Mouse (Mus musculus): ENCODE results near the gene Tram1l1. TPM values are rescaled to one million over a fixed set of nuclear protein-coding genes. Genes with fewer than 3 reads are reported as not detected.
"Not testable (repeated sequence)": the region's sequence is repeated elsewhere in the genome, so short reads cannot be mapped to it uniquely, and the experiment has no call there.

Tram1l1 gene
- polyA plus RNA-seq (2015; fragmentation: Nextera tagmentation; extraction: Ambion mirVana), result 30.6 and 35.7 TPM in 2 replicates

- WGBS, result under 1% methylated on average over 53 of the region's 53 CpGs
- Histone ChIP-seq H3K4me3 (peak within 1 kb of the TSS; percentile 56), H3K9ac (replicated peaks) (peak within 1 kb of the TSS; percentile 60), H3K9me3 (no peaks in the 10 kb centered on the region), H3K4me2 (replicated peaks) (peak within 1 kb of the TSS; percentile 54), H3K27ac (replicated peaks) (peak within 1 kb of the TSS; percentile 90), H3K4me1 (peaks cover 33% of the 10 kb centered on the region), H3K36me3 (no peaks in the 10 kb centered on the region), H3K27me3 (no peaks in the 10 kb centered on the region)
- ATAC-seq (replicated peaks), result peak; percentile 99
These were observed at the start of gene Tram1l1 for GRCm38 (mm10) chr3:124320821-124321576. Gene Tram1l1, plus strand, starts transcription at chr3:124320855.

GRCm38 (mm10) chr3:124271229-124271628 is 49.4 kb upstream of the Tram1l1 start:
- Histone ChIP-seq H3K4me1 (peaks cover 10% of the 10 kb centered on the region), H3K9me3 (no peaks in the 10 kb centered on the region), H3K9ac (replicated peaks) (no peak overlapping the region), H3K27me3 (no peaks in the 10 kb centered on the region), H3K36me3 (no peaks in the 10 kb centered on the region), H3K4me3 (no peak overlapping the region), H3K27ac (replicated peaks) (no peak overlapping the region), H3K4me2 (replicated peaks) (no peak overlapping the region)
- no peak for ATAC-seq (replicated peaks)
- 21% methylated on average over 4 of the region's 4 CpGs for WGBS

GRCm38 (mm10) chr3:124271668-124272067 is 49.0 kb upstream of the Tram1l1 start:
- no peak for ATAC-seq (replicated peaks)

GRCm38 (mm10) chr3:124272465-124273089 is 48.1 kb upstream of the Tram1l1 start:
- Histone ChIP-seq H3K27me3 (no peaks in the 10 kb centered on the region), H3K4me3 (no peak overlapping the region), H3K4me2 (replicated peaks) (no peak overlapping the region), H3K36me3 (no peaks in the 10 kb centered on the region), H3K9ac (replicated peaks) (no peak overlapping the region), H3K27ac (replicated peaks) (no peak overlapping the region), H3K4me1 (peaks cover 9% of the 10 kb centered on the region), H3K9me3 (no peaks in the 10 kb centered on the region)
- 52% methylated on average over 2 of the region's 2 CpGs for WGBS
- ATAC-seq (replicated peaks), result peak; percentile 51; the same call in 1 of the 2 replicates

More at GRCm38 (mm10) chr3:124271668-124272067, 49.0 kb upstream of the Tram1l1 start:
- no peaks in the 10 kb centered on the region for H3K9me3 ChIP-seq
- H3K4me1 ChIP-seq, result peaks cover 10% of the 10 kb centered on the region
- H3K4me3 ChIP-seq, result no peak overlapping the region
- H3K27me3 ChIP-seq, result no peaks in the 10 kb centered on the region
- no peak overlapping the region for H3K9ac ChIP-seq (replicated peaks)
- no peaks in the 10 kb centered on the region for H3K36me3 ChIP-seq
- WGBS, result 53% methylated on average over 3 of the region's 3 CpGs
- H3K27ac ChIP-seq (replicated peaks), result no peak overlapping the region
- H3K4me2 ChIP-seq (replicated peaks), result no peak overlapping the region

GRCm38 (mm10) chr3:124274928-124275609 is 45.6 kb upstream of the Tram1l1 start:
- H3K9me3 ChIP-seq; H3K27ac ChIP-seq (replicated peaks); H3K4me2 ChIP-seq (replicated peaks); H3K9ac ChIP-seq (replicated peaks); H3K27me3 ChIP-seq; H3K4me3 ChIP-seq; H3K36me3 ChIP-seq; H3K4me1 ChIP-seq: not testable (repeated sequence)
- ATAC-seq (replicated peaks), result peak; percentile 65; the same call in 1 of the 2 replicates
- 10% methylated on average over 13 of the region's 13 CpGs for WGBS

GRCm38 (mm10) chr3:124288936-124289335 is 31.7 kb upstream of the Tram1l1 start:
- H3K4me3 ChIP-seq; H3K36me3 ChIP-seq; H3K27ac ChIP-seq (replicated peaks); ATAC-seq (replicated peaks); H3K4me2 ChIP-seq (replicated peaks); H3K9ac ChIP-seq (replicated peaks); H3K27me3 ChIP-seq; H3K9me3 ChIP-seq; H3K4me1 ChIP-seq: not testable (repeated sequence)
- 48% methylated on average over 7 of the region's 7 CpGs for WGBS

GRCm38 (mm10) chr3:124319254-124319653 is 1.4 kb upstream of the Tram1l1 start:
- H3K4me2 ChIP-seq (replicated peaks), result no peak overlapping the region
- no peak overlapping the region for H3K9ac ChIP-seq (replicated peaks)
- no peaks in the 10 kb centered on the region for H3K9me3 ChIP-seq
- peaks cover 30% of the 10 kb centered on the region for H3K4me1 ChIP-seq
- no peaks in the 10 kb centered on the region for H3K36me3 ChIP-seq
- H3K27ac ChIP-seq (replicated peaks), result peak overlapping the region; percentile 19; the same call in 1 of the 2 replicates
- 70% methylated on average over 4 of the region's 4 CpGs for WGBS
- H3K27me3 ChIP-seq, result no peaks in the 10 kb centered on the region
- ATAC-seq (replicated peaks), result no peak
- no peak overlapping the region for H3K4me3 ChIP-seq

- 19% methylated on average over 2 of the region's 2 CpGs for WGBS
- Histone ChIP-seq H3K27me3 (no peaks in the 10 kb centered on the region), H3K27ac (replicated peaks) (peak overlapping the region; percentile 90), H3K4me2 (replicated peaks) (peak overlapping the region; percentile 54), H3K9ac (replicated peaks) (peak overlapping the region; percentile 60), H3K4me3 (peak overlapping the region; percentile 56), H3K4me1 (peaks cover 33% of the 10 kb centered on the region), H3K9me3 (no peaks in the 10 kb centered on the region), H3K36me3 (no peaks in the 10 kb centered on the region)
- ATAC-seq (replicated peaks), result peak; percentile 61
These were observed 257 bp upstream of the Tram1l1 start for GRCm38 (mm10) chr3:124320398-124320797.

- no peak for ATAC-seq (replicated peaks)
- no peaks in the 10 kb centered on the region for H3K9me3 ChIP-seq
These were observed 25.8 kb downstream of the Tram1l1 start for GRCm38 (mm10) chr3:124346445-124346844.

GRCm38 (mm10) chr3:124357533-124357932 is 36.9 kb downstream of the Tram1l1 start:
- Histone ChIP-seq H3K4me2 (replicated peaks) (no peak overlapping the region), H3K27me3 (no peaks in the 10 kb centered on the region), H3K9me3 (no peaks in the 10 kb centered on the region), H3K4me3 (no peak overlapping the region), H3K27ac (replicated peaks) (no peak overlapping the region), H3K36me3 (no peaks in the 10 kb centered on the region), H3K4me1 (no peaks in the 10 kb centered on the region), H3K9ac (replicated peaks) (no peak overlapping the region)
- ATAC-seq (replicated peaks), result no peak
- 86% methylated on average over 3 of the region's 3 CpGs for WGBS

More at GRCm38 (mm10) chr3:124346445-124346844, 25.8 kb downstream of the Tram1l1 start:
- H3K36me3 ChIP-seq, result no peaks in the 10 kb centered on the region
- H3K27ac ChIP-seq (replicated peaks), result no peak overlapping the region
- no peaks in the 10 kb centered on the region for H3K27me3 ChIP-seq
- H3K4me3 ChIP-seq, result no peak overlapping the region
- no peaks in the 10 kb centered on the region for H3K4me1 ChIP-seq
- H3K4me2 ChIP-seq (replicated peaks), result no peak overlapping the region
- no peak overlapping the region for H3K9ac ChIP-seq (replicated peaks)

- no peaks in the 10 kb centered on the region for H3K4me1 ChIP-seq
- H3K27ac ChIP-seq (replicated peaks), result no peak overlapping the region
- no peaks in the 10 kb centered on the region for H3K9me3 ChIP-seq
- no peak overlapping the region for H3K4me3 ChIP-seq
- H3K4me2 ChIP-seq (replicated peaks), result no peak overlapping the region
- no peaks in the 10 kb centered on the region for H3K36me3 ChIP-seq
- no peak for ATAC-seq (replicated peaks)
- 86% methylated on average over 2 of the region's 2 CpGs for WGBS
- H3K9ac ChIP-seq (replicated peaks), result no peak overlapping the region
- no peaks in the 10 kb centered on the region for H3K27me3 ChIP-seq
These were observed 51.4 kb downstream of the Tram1l1 start for GRCm38 (mm10) chr3:124372031-124372430.
